Mouse (Mus musculus): ENCODE results near the gene Dio2. TPM values are rescaled to one million over a fixed set of nuclear protein-coding genes. Genes with fewer than 3 reads are reported as not detected.

Gene Dio2
- 0.84 TPM in 2 replicates for polyA plus RNA-seq (2012; rRNA removed)

DNA sequence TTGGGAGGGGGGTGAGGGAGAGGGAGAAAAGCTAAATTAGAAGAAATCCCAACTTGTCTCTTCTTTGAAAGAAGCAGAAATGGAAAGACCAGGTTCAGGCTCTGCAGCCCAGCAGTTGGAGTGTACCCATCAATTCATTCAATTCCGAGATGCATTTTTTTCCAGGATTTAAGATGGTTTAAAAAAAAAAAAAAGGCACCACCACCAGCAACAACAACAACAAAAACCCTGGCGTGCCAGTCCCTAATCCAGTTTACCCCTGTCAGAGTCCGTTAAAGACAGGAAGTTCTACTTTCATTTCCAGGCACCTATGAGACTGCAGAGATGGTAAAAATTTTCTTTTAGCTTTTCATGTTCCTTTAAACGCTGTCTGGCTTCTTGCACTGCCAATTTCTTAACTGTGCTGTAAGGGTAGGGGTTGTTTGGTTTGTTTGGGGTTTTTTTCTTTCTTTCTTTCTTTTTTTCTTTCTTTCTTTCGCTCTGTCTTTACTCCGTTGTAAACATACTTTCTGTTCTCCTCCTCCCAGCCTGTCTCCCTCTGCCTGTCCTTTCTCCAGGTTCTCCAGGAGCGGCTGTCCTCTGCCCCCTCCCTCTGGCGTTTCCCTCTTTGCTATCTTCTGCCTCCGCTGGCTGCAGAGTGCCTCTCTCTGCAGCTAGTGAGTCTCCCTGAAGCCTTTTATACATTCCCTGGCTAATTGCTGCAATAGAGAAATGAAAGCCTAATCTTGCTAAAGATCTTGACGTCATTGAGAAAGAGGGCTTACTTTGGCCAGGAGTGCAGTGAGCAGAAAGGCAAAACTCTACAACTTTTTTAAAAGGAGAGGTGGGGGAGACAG lies at the start of gene Dio2:
TSS of gene Dio2 (minus strand) at position 51 of the 836 bp plus-strand sequence.

